Mouse (Mus musculus) urinary bladder, adult 18-20 months (tissue): ENCODE data around the gene Zbtb2.
"Not testable (repeated sequence)": the region's sequence is repeated elsewhere in the genome, so short reads cannot be mapped to it uniquely, and the experiment has no call there.

ENCODE experiments used
- DNase-seq, 2 experiments: peaks; one replicate each; pipeline ENCODE4 v3.0.0; 2022; ENCODE audit warnings: low spot score in 2 of 2, mixed read lengths in 2 of 2

The Zbtb2 gene

GRCm38 (mm10) chr10:4387701-4388383 is at the start of gene Zbtb2:
TSS of gene Zbtb2 (minus strand) at chr10:4388108.
- peak; percentile 44 to 53 for DNase-seq

GRCm38 (mm10) chr10:4435416-4435815 is 47.5 kb upstream of the Zbtb2 start:
- DNase-seq: no peak

- not testable (repeated sequence) for DNase-seq
Observed at GRCm38 (mm10) chr10:4433871-4434270, 46.0 kb upstream of the Zbtb2 start.

GRCm38 (mm10) chr10:4432996-4433755 is 45.3 kb upstream of the Zbtb2 start:
- DNase-seq: peak in 1 of 2 experiments; percentile 8

- DNase-seq: peak; percentile 89 to 92
Observed at GRCm38 (mm10) chr10:4432123-4432931, 44.4 kb upstream of the Zbtb2 start, which contains the start of the genes Rmnd1 and Armt1. TSS of gene Rmnd1 (minus strand) at chr10:4432388. TSS of gene Armt1 (plus strand) at chr10:4432467.

GRCm38 (mm10) chr10:4431746-4432122 is 43.8 kb upstream of the Zbtb2 start:
- DNase-seq: no peak

- DNase-seq: no peak
Observed at GRCm38 (mm10) chr10:4430826-4431225, 42.9 kb upstream of the Zbtb2 start.

- DNase-seq: no peak
Observed at GRCm38 (mm10) chr10:4430399-4430798, 42.5 kb upstream of the Zbtb2 start.

GRCm38 (mm10) chr10:4425245-4425644 is 37.3 kb upstream of the Zbtb2 start:
- no peak for DNase-seq

GRCm38 (mm10) chr10:4407191-4407590 is 19.3 kb upstream of the Zbtb2 start:
- no peak for DNase-seq

GRCm38 (mm10) chr10:4405511-4405910 is 17.6 kb upstream of the Zbtb2 start:
- no peak for DNase-seq

- no peak for DNase-seq
Observed at GRCm38 (mm10) chr10:4404895-4405491, 17.1 kb upstream of the Zbtb2 start.

GRCm38 (mm10) chr10:4398058-4398457 is 10.2 kb upstream of the Zbtb2 start:
- no peak for DNase-seq

- DNase-seq: no peak
Observed at GRCm38 (mm10) chr10:4395321-4395720, 7.4 kb upstream of the Zbtb2 start.

- no peak for DNase-seq
Observed at GRCm38 (mm10) chr10:4391851-4392250, 3.9 kb upstream of the Zbtb2 start.

- DNase-seq: no peak
Observed at GRCm38 (mm10) chr10:4391076-4391475, 3.2 kb upstream of the Zbtb2 start.

- no peak for DNase-seq
Observed at GRCm38 (mm10) chr10:4390550-4390949, 2.6 kb upstream of the Zbtb2 start.

- no peak for DNase-seq
Observed at GRCm38 (mm10) chr10:4389461-4390112, 1.7 kb upstream of the Zbtb2 start.

GRCm38 (mm10) chr10:4389036-4389435 is 1.1 kb upstream of the Zbtb2 start:
- no peak for DNase-seq

- DNase-seq: no peak
Observed at GRCm38 (mm10) chr10:4388384-4388745, 457 bp upstream of the Zbtb2 start.
